Mouse (Mus musculus) testis, adult 2 months (tissue): ENCODE data around the gene Boc.

Source experiments
- CTCF ChIP-seq: fragments of 200-500 bp; IDR thresholded peaks from 2 replicates; pipeline ENCODE4 v1.5.1; 2012; ENCODE audit warnings: low read depth, mild to moderate bottlenecking, inconsistent platforms, low read length, moderate library complexity; ENCODE audit not compliant: control insufficient read depth, insufficient read depth, insufficient replicate concordance
- POLR2A ChIP-seq: fragments of 200-500 bp; IDR thresholded peaks from 2 replicates; pipeline ENCODE4 v1.6.1; 2012; ENCODE audit warnings: low read depth, mild to moderate bottlenecking, inconsistent platforms, low read length, moderate library complexity; ENCODE audit not compliant: control insufficient read depth

DNA sequence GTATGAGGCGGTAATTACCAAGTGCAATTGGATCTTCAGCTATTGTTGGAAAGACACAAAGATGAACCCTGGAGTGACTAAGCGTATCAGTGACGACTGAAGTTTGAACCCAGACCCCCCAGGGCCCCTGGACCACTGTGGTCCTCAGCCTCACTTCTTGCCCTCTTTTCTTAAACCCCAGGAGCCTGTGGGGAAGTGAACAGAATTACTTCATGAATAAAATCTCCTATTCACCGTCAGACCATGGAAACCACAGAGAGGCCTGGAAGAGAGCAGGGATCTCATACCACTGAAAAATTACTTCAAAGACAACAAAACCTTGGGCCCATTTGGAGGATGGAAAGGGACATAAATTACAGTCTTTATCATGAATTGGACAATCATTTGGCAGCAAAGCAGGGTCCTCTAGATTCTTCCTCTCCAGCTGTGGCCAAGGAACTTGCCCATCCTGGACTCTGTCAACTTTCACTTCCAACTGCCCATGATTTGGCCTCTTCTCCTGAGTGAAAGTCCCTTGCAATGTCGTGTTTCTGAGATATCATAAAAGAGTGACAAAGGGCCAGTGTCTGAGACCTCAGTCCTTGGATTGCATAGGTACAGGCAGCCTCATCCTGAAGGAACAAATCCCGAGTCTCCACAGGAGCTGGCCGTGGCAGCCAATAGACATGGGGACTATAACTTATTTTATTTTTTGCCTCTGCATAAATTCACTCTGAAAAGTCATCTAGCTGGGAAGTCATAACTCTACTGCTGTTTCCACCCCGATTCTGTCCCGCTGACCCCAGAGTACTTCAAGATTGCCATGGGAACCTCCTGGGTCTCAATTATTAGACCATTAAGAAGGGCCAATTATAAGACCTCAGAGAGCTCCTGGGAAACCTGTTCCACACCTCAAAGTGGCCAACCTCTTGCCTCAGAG lies 2.6 kb downstream of the Boc start:
- TF ChIP-seq CTCF = no peak
- no peak for TF ChIP-seq POLR2A
